Comparison of ENCODE assay signal across 22 mouse cellular contexts in genomic region chr4:58252381-58252780, GRCm38 (mm10). TPM values are rescaled to one million over a fixed set of nuclear protein-coding genes. Genes with fewer than 3 reads are reported as not detected.
DNase-seq lines count a peak whose midpoint lies in the region; TF ChIP-seq lines count a peak whose summit lies in the region.
"Had no signal": no experiment of that assay in that cellular context is flagged by ENCODE, and none has a peak within 500 bp of the region (broad histone marks: within the 10 kb centered on the region; RNA-seq: fewer than 3 reads in every experiment).

No protein-coding gene starts in this region.

- no peak overlapping the region for H3K4me3 ChIP-seq in cerebellum, adult 2 months (replicated peaks; ENCODE audit: insufficient read depth, low read depth, low read length)
- H3K4me3 ChIP-seq in lung, adult 2 months (replicated peaks; ENCODE audit: extremely low read depth, low read depth, low read length): no peak overlapping the region
- H3K4me3 ChIP-seq: embryonic facial prominence, embryonic 13.5 days; hindbrain, embryonic 12.5 days; limb, embryonic 13.5 days; megakaryocyte, embryonic 14.5 days had no signal

- 96% methylated on average over 3 of the region's 3 CpGs for WGBS in cerebellum, adult 2 months
- WGBS in lung, adult 2 months: 93% methylated on average over 3 of the region's 3 CpGs

- no peak for TF ChIP-seq POLR2A in cerebellum, adult 2 months (IDR thresholded peaks at IDR 0.05; ENCODE audit: borderline replicate concordance, insufficient read depth, low read length)
- TF ChIP-seq POLR2A in lung, adult 2 months (IDR thresholded peaks at IDR 0.05; ENCODE audit: borderline replicate concordance, extremely low read depth, low read depth, low read length): no peak

- H3K4me1 ChIP-seq in cerebellum, adult 2 months (ENCODE audit: control insufficient read depth, insufficient read depth, low read length): no peaks in the 10 kb centered on the region
- H3K4me1 ChIP-seq in lung, adult 2 months (ENCODE audit: control insufficient read depth, insufficient read depth, low read length): no peaks in the 10 kb centered on the region
- H3K4me1 ChIP-seq: embryonic facial prominence, embryonic 13.5 days; hindbrain, embryonic 12.5 days; limb, embryonic 13.5 days; megakaryocyte, embryonic 14.5 days had no signal

- intact Hi-C loops in heart, postnatal 25 days (cut with DNase I): loop anchor here (5.0 kb wide), 1 partner anchor 325 kb away; no protein-coding TSS in a partner anchor

- DNase-seq in cerebellum, postnatal 10 days: peak; percentile 10 to 16
- no peak for DNase-seq in cerebellum, adult 2 months
- no peak for DNase-seq in lung, adult 2 months
- DNase-seq in lung, adult 18-20 months: no peak
- DNase-seq in 416B (ENCODE audit: low read depth) (peak; percentile 24), R1 (ENCODE audit: low read depth, low spot score) (peak; percentile 13)
- DNase-seq in yolk sac, embryonic 10.5 days (ENCODE audit: low spot score): no peak
- no peak for DNase-seq in heart, postnatal 25 days (ENCODE audit: low spot score)
- DNase-seq: adrenal gland, adult 8-10 months; cerebellum, adult 11-12 months; forebrain, postnatal 0 days; gastrocnemius, postnatal 14 days; kidney, adult 11 months; kidney, postnatal 14 days; right cerebral cortex, adult 18-20 months had no signal

- TF ChIP-seq CTCF in cerebellum, adult 2 months (IDR thresholded peaks at IDR 0.05; ENCODE audit: borderline replicate concordance, insufficient read depth, low read depth, low read length): no peak
- TF ChIP-seq CTCF in lung, adult 2 months (IDR thresholded peaks at IDR 0.05; ENCODE audit: insufficient read depth, low read length): peak; percentile 28

- H3K27me3 ChIP-seq in cerebellum, adult 2 months (ENCODE audit: control insufficient read depth, insufficient read depth, low read length): no peaks in the 10 kb centered on the region
- H3K27me3 ChIP-seq: CH12.LX; embryonic facial prominence, embryonic 13.5 days; hindbrain, embryonic 12.5 days; limb, embryonic 13.5 days; megakaryocyte, embryonic 14.5 days had no signal

- H3K27ac ChIP-seq in cerebellum, adult 2 months (ENCODE audit: insufficient read depth, low read length): no peak overlapping the region
- H3K27ac ChIP-seq: embryonic facial prominence, embryonic 13.5 days; hindbrain, embryonic 12.5 days; limb, embryonic 13.5 days had no signal

RNA-seq across cellular contexts. Expression of gene Musk, which starts 33.4 kb away (rescaled TPM):
- polyA plus RNA-seq in cerebellum, adult 2 months (2012; rRNA removed): 0.05 and 0.22 TPM in 2 replicates
- 0.14 and 1.1 TPM in 2 replicates for polyA plus RNA-seq in lung, adult 2 months (2012; rRNA removed)
- under 1 TPM; 0.57 to 0.70 TPM for total RNA-seq in heart, postnatal 25 days (2021)
- total RNA-seq: CH12.LX; common myeloid progenitor, adult 5-6 weeks had no signal
- polyA plus RNA-seq: heart, postnatal 0 days had no signal

RNA-seq across cellular contexts. Expression of gene Svep1, which starts 45.7 kb away (rescaled TPM):
- 10.1 and 11.6 TPM in 2 replicates for polyA plus RNA-seq in cerebellum, adult 2 months (2012; rRNA removed)
- polyA plus RNA-seq in lung, adult 2 months (2012; rRNA removed): 13.7 and 20.0 TPM in 2 replicates
- 1 to 10 TPM; 5.6 to 6.3 TPM for total RNA-seq in heart, postnatal 25 days (2021)
- total RNA-seq: CH12.LX had no signal

Comparison
In these comparisons a context has a peak if more than half of its experiments do, and no peak if none do; other contexts are left out.
1. DNase-seq: peak in cerebellum, postnatal 10 days (2 of 2), 416B (single experiment) and R1 (single experiment); none in cerebellum, adult 2 months (0 of 2), lung, adult 2 months (single experiment), lung, adult 18-20 months (0 of 2), yolk sac, embryonic 10.5 days (single experiment) and heart, postnatal 25 days (single experiment).